Mouse (Mus musculus): ENCODE results near the gene Ang. TPM values are rescaled to one million over a fixed set of nuclear protein-coding genes. Genes with fewer than 3 reads are reported as not detected.

Ang gene
- total RNA-seq (2014; rRNA removed) (224 and 249 TPM in 2 replicates), polyA plus RNA-seq (2012; rRNA removed) (541 and 671 TPM in 2 replicates)

GRCm38 (mm10) chr14:51090921-51091900 lies at the start of gene Ang, which contains the start of gene Rnase4:
Ang (plus strand) TSS chr14:51091150.
Rnase4 (plus strand) TSS chr14:51091077.
- WGBS: 3% methylated on average over 33 of the region's 33 CpGs
- Histone ChIP-seq H3K79me2 (ENCODE audit: control insufficient read depth, insufficient read depth, low read length) (no peaks in the 10 kb centered on the region), H3K27me3 (ENCODE audit: control insufficient read depth, insufficient read depth, low read length) (no peaks in the 10 kb centered on the region), H3K27ac (replicated peaks; ENCODE audit: insufficient read depth, low read depth, low read length) (peak within 1 kb of the TSS; percentile 98), H3K36me3 (ENCODE audit: control insufficient read depth, insufficient read depth, low read length) (no peaks in the 10 kb centered on the region), H3K9ac (ENCODE audit: low read depth, low read length) (peak within 1 kb of the TSS; percentile 85), H3K4me1 (ENCODE audit: control insufficient read depth, insufficient read depth, low read length) (peaks cover 17% of the 10 kb centered on the region), H3K4me3 (ENCODE audit: insufficient read depth, low read depth, low read length) (peak within 1 kb of the TSS; percentile 61)
- peak; percentile 86 for DNase-seq (ENCODE audit: extremely low read depth, low read depth, low spot score)
- TF ChIP-seq POLR2A (IDR thresholded peaks at IDR 0.05; ENCODE audit: extremely low read depth, insufficient read depth, low read length) (no peak), CTCF (IDR thresholded peaks at IDR 0.05; ENCODE audit: low read depth, low read length) (no peak)

- H3K27me3 ChIP-seq (ENCODE audit: control insufficient read depth, insufficient read depth, low read length): no peaks in the 10 kb centered on the region
- H3K4me1 ChIP-seq (ENCODE audit: control insufficient read depth, insufficient read depth, low read length): no peaks in the 10 kb centered on the region
- no peak within 1 kb of the TSS for H3K9ac ChIP-seq (ENCODE audit: low read depth, low read length)
- 84% methylated on average over 6 of the region's 6 CpGs for WGBS
- no peaks in the 10 kb centered on the region for H3K36me3 ChIP-seq (ENCODE audit: control insufficient read depth, insufficient read depth, low read length)
- H3K79me2 ChIP-seq (ENCODE audit: control insufficient read depth, insufficient read depth, low read length): no peaks in the 10 kb centered on the region
- no peak for TF ChIP-seq POLR2A (IDR thresholded peaks at IDR 0.05; ENCODE audit: extremely low read depth, insufficient read depth, low read length)
- no peak for TF ChIP-seq CTCF (IDR thresholded peaks at IDR 0.05; ENCODE audit: low read depth, low read length)
- no peak for DNase-seq (ENCODE audit: extremely low read depth, low read depth, low spot score)
- H3K4me3 ChIP-seq (ENCODE audit: insufficient read depth, low read depth, low read length): no peak within 1 kb of the TSS
- no peak within 1 kb of the TSS for H3K27ac ChIP-seq (replicated peaks; ENCODE audit: insufficient read depth, low read depth, low read length)
Observed at GRCm38 (mm10) chr14:51041769-51042168, 49.2 kb upstream of the Ang start, which contains the start of gene Rnase9. Rnase9 (minus strand) TSS chr14:51041869.

GRCm38 (mm10) chr14:51047846-51048245 lies 43.1 kb upstream of the Ang start:
- DNase-seq (ENCODE audit: extremely low read depth, low read depth, low spot score): no peak
- TF ChIP-seq CTCF (IDR thresholded peaks at IDR 0.05; ENCODE audit: low read depth, low read length) (no peak), POLR2A (IDR thresholded peaks at IDR 0.05; ENCODE audit: extremely low read depth, insufficient read depth, low read length) (no peak)
- no peaks in the 10 kb centered on the region for H3K4me1 ChIP-seq (ENCODE audit: control insufficient read depth, insufficient read depth, low read length)
- H3K9ac ChIP-seq (ENCODE audit: low read depth, low read length): no peak overlapping the region
- H3K27ac ChIP-seq (replicated peaks; ENCODE audit: insufficient read depth, low read depth, low read length): no peak overlapping the region
- H3K27me3 ChIP-seq (ENCODE audit: control insufficient read depth, insufficient read depth, low read length): no peaks in the 10 kb centered on the region
- no peak overlapping the region for H3K4me3 ChIP-seq (ENCODE audit: insufficient read depth, low read depth, low read length)
- H3K79me2 ChIP-seq (ENCODE audit: control insufficient read depth, insufficient read depth, low read length): no peaks in the 10 kb centered on the region
- 46% methylated on average over 5 of the region's 5 CpGs for WGBS
- no peaks in the 10 kb centered on the region for H3K36me3 ChIP-seq (ENCODE audit: control insufficient read depth, insufficient read depth, low read length)

GRCm38 (mm10) chr14:51050063-51050462 lies 40.9 kb upstream of the Ang start, which contains the start of gene Rnase11:
Rnase11 (minus strand) TSS chr14:51050163.
- no peak within 1 kb of the TSS for H3K27ac ChIP-seq (replicated peaks; ENCODE audit: insufficient read depth, low read depth, low read length)
- H3K9ac ChIP-seq (ENCODE audit: low read depth, low read length): no peak within 1 kb of the TSS
- no peaks in the 10 kb centered on the region for H3K27me3 ChIP-seq (ENCODE audit: control insufficient read depth, insufficient read depth, low read length)
- DNase-seq (ENCODE audit: extremely low read depth, low read depth, low spot score): no peak
- no peaks in the 10 kb centered on the region for H3K36me3 ChIP-seq (ENCODE audit: control insufficient read depth, insufficient read depth, low read length)
- H3K4me1 ChIP-seq (ENCODE audit: control insufficient read depth, insufficient read depth, low read length): no peaks in the 10 kb centered on the region
- no peak within 1 kb of the TSS for H3K4me3 ChIP-seq (ENCODE audit: insufficient read depth, low read depth, low read length)
- TF ChIP-seq CTCF (IDR thresholded peaks at IDR 0.05; ENCODE audit: low read depth, low read length) (no peak), POLR2A (IDR thresholded peaks at IDR 0.05; ENCODE audit: extremely low read depth, insufficient read depth, low read length) (no peak)
- 89% methylated on average over 2 of the region's 2 CpGs for WGBS
- H3K79me2 ChIP-seq (ENCODE audit: control insufficient read depth, insufficient read depth, low read length): no peaks in the 10 kb centered on the region

- no peaks in the 10 kb centered on the region for H3K79me2 ChIP-seq (ENCODE audit: control insufficient read depth, insufficient read depth, low read length)
- TF ChIP-seq POLR2A (IDR thresholded peaks at IDR 0.05; ENCODE audit: extremely low read depth, insufficient read depth, low read length) (no peak), CTCF (IDR thresholded peaks at IDR 0.05; ENCODE audit: low read depth, low read length) (no peak)
- WGBS: 62% methylated on average over 5 of the region's 5 CpGs
Observed at GRCm38 (mm10) chr14:51051941-51052340, 39.0 kb upstream of the Ang start.

More at GRCm38 (mm10) chr14:51051941-51052340, 39.0 kb upstream of the Ang start:
- no peaks in the 10 kb centered on the region for H3K36me3 ChIP-seq (ENCODE audit: control insufficient read depth, insufficient read depth, low read length)
- H3K27ac ChIP-seq (replicated peaks; ENCODE audit: insufficient read depth, low read depth, low read length): no peak overlapping the region
- no peaks in the 10 kb centered on the region for H3K27me3 ChIP-seq (ENCODE audit: control insufficient read depth, insufficient read depth, low read length)
- DNase-seq (ENCODE audit: extremely low read depth, low read depth, low spot score): no peak
- H3K4me3 ChIP-seq (ENCODE audit: insufficient read depth, low read depth, low read length): no peak overlapping the region
- H3K4me1 ChIP-seq (ENCODE audit: control insufficient read depth, insufficient read depth, low read length): no peaks in the 10 kb centered on the region
- H3K9ac ChIP-seq (ENCODE audit: low read depth, low read length): no peak overlapping the region

Data from liver, adult 2 months (tissue).